Mouse (Mus musculus) embryonic facial prominence, embryonic 12.5 days (tissue): ENCODE data around the gene Gm19402. TPM values are rescaled to one million over a fixed set of nuclear protein-coding genes. Genes with fewer than 3 reads are reported as not detected.

ENCODE experiments used
- ATAC-seq: fragments of 200-750 bp; cut with Nextera tagmentation; 2 replicates; pipeline ENCODE4 v1.8.0; 2017; ENCODE audit not compliant: insufficient number of reproducible peaks, insufficient read depth, low FRiP score, low TSS enrichment
- H3K27ac ChIP-seq: fragments of 300-500 bp; sonication (generic); 2 replicates; pipeline ENCODE4 v1.5.1; 2016; ENCODE audit warnings: mild to moderate bottlenecking
- H3K27me3 ChIP-seq: fragments of 300-500 bp; sonication (generic); 2 replicates; pipeline ENCODE4 v1.6.1; 2016; ENCODE audit warnings: mild to moderate bottlenecking, moderate library complexity
- H3K36me3 ChIP-seq: fragments of 300-500 bp; sonication (generic); 2 replicates; pipeline ENCODE4 v1.6.1; 2016; ENCODE audit warnings: mild to moderate bottlenecking
- H3K4me1 ChIP-seq: fragments of 300-500 bp; sonication (generic); 2 replicates; pipeline ENCODE4 v1.6.1; 2016
- H3K4me2 ChIP-seq: fragments of 300-500 bp; sonication (generic); replicated peaks from 2 replicates; pipeline ENCODE4 v1.6.1; 2016; ENCODE audit warnings: mild to moderate bottlenecking, moderate library complexity
- H3K4me3 ChIP-seq: fragments of 300-500 bp; sonication (generic); 2 replicates; pipeline ENCODE4 v1.5.1; 2016; ENCODE audit warnings: mild to moderate bottlenecking
- H3K9ac ChIP-seq: fragments of 300-500 bp; sonication (generic); 2 replicates; pipeline ENCODE4 v1.6.1; 2016; ENCODE audit warnings: mild to moderate bottlenecking, moderate library complexity
- H3K9me3 ChIP-seq: fragments of 300-500 bp; sonication (generic); 2 replicates; pipeline ENCODE4 v1.6.1; 2016; ENCODE audit warnings: mild to moderate bottlenecking, moderate library complexity
- WGBS: fragments of 180-500 bp; shearing (Covaris S2); methylation state at CpG from one replicate; pipeline ENCODE4 v1.1.7; 2016; 5-methylcytosine and 5-hydroxymethylcytosine counted together
- microRNA counts: library from miRNA; unstranded; fragments of <30 nt; microRNA quantifications from one replicate; lab custom pipeline; 2017
- microRNA-seq: library from miRNA; unstranded; fragments of <30 nt; microRNA quantifications from one replicate; pipeline ENCODE4, GENCODE M21; 2017
- polyA plus RNA-seq: library from polyadenylated mRNA; unstranded; fragments of >200 nt; fragmentation: Nextera tagmentation; extraction: Ambion mirVana; gene quantifications from 2 replicates; pipeline ENCODE4 v1.2.1, GENCODE M21; 2016

The Gm19402 gene
- polyA plus RNA-seq, 1 experiment from 2014 or later, result not detected

GRCm38 (mm10) chr10:77663949-77664665, 26.4 kb downstream of the Gm19402 start:
- no peak for ATAC-seq
- no peaks in the 10 kb centered on the region for H3K9me3 ChIP-seq
- no peak overlapping the region for H3K9ac ChIP-seq
- no peaks in the 10 kb centered on the region for H3K27me3 ChIP-seq
- no peak overlapping the region for H3K4me3 ChIP-seq
- no peak overlapping the region for H3K4me2 ChIP-seq
- H3K27ac ChIP-seq, result no peak overlapping the region
- no peaks in the 10 kb centered on the region for H3K36me3 ChIP-seq
- no peaks in the 10 kb centered on the region for H3K4me1 ChIP-seq
- 47% methylated on average over 43 of the region's 43 CpGs for WGBS

- Histone ChIP-seq H3K27ac (no peak overlapping the region), H3K27me3 (no peaks in the 10 kb centered on the region), H3K36me3 (no peaks in the 10 kb centered on the region), H3K4me3 (no peak overlapping the region), H3K9me3 (no peaks in the 10 kb centered on the region), H3K9ac (no peak overlapping the region), H3K4me1 (no peaks in the 10 kb centered on the region), H3K4me2 (no peak overlapping the region)
- no peak for ATAC-seq
- 66% methylated on average over 15 of the region's 15 CpGs for WGBS
Observed at GRCm38 (mm10) chr10:77658286-77658994, 32.1 kb downstream of the Gm19402 start.

GRCm38 (mm10) chr10:77652046-77652445, 38.5 kb downstream of the Gm19402 start:
- 88% methylated on average over 9 of the region's 9 CpGs for WGBS
- Histone ChIP-seq H3K36me3 (0 out of 2 replicates have a peak, but pooled peaks cover 6% of the 10 kb centered on the region), H3K27me3 (no peaks in the 10 kb centered on the region), H3K9ac (no peak overlapping the region), H3K4me1 (no peaks in the 10 kb centered on the region), H3K4me2 (no peak overlapping the region), H3K4me3 (no peak overlapping the region), H3K9me3 (no peaks in the 10 kb centered on the region), H3K27ac (no peak overlapping the region)
- ATAC-seq, result no peak

- WGBS, result 82% methylated on average over 8 of the region's 8 CpGs
- H3K9me3 ChIP-seq, result no peaks in the 10 kb centered on the region
- no peaks in the 10 kb centered on the region for H3K4me1 ChIP-seq
- no peaks in the 10 kb centered on the region for H3K27me3 ChIP-seq
- no peak overlapping the region for H3K4me2 ChIP-seq
- H3K36me3 ChIP-seq, result peaks cover 46% of the 10 kb centered on the region
- H3K4me3 ChIP-seq, result no peak overlapping the region
- ATAC-seq, result no peak
- no peak overlapping the region for H3K27ac ChIP-seq
- no peak overlapping the region for H3K9ac ChIP-seq
Observed at GRCm38 (mm10) chr10:77647901-77648300, 42.7 kb downstream of the Gm19402 start.

- ATAC-seq, result no peak
- no peak overlapping the region for H3K4me3 ChIP-seq
- no peaks in the 10 kb centered on the region for H3K27me3 ChIP-seq
- H3K4me1 ChIP-seq, result no peaks in the 10 kb centered on the region
- H3K9ac ChIP-seq, result no peak overlapping the region
- no peaks in the 10 kb centered on the region for H3K9me3 ChIP-seq
- no peak overlapping the region for H3K4me2 ChIP-seq
- H3K36me3 ChIP-seq, result peaks cover 47% of the 10 kb centered on the region
- 80% methylated on average over 1 of the region's 1 CpGs for WGBS
- no peak overlapping the region for H3K27ac ChIP-seq
Observed at GRCm38 (mm10) chr10:77647461-77647860, 43.1 kb downstream of the Gm19402 start.

GRCm38 (mm10) chr10:77645571-77645970, 45.0 kb downstream of the Gm19402 start:
- H3K9me3 ChIP-seq, result no peaks in the 10 kb centered on the region
- no peaks in the 10 kb centered on the region for H3K27me3 ChIP-seq
- no peak for ATAC-seq
- H3K4me3 ChIP-seq, result no peak overlapping the region
- H3K4me2 ChIP-seq, result no peak overlapping the region
- no peak overlapping the region for H3K9ac ChIP-seq
- H3K27ac ChIP-seq, result no peak overlapping the region
- no peaks in the 10 kb centered on the region for H3K4me1 ChIP-seq
- WGBS, result 93% methylated on average over 5 of the region's 5 CpGs
- H3K36me3 ChIP-seq, result peaks cover 63% of the 10 kb centered on the region

- no peak overlapping the region for H3K4me3 ChIP-seq
- no peaks in the 10 kb centered on the region for H3K9me3 ChIP-seq
- 90% methylated on average over 7 of the region's 7 CpGs for WGBS
- peaks cover 70% of the 10 kb centered on the region for H3K36me3 ChIP-seq
- H3K27ac ChIP-seq, result no peak overlapping the region
- ATAC-seq, result no peak
- no peaks in the 10 kb centered on the region for H3K4me1 ChIP-seq
- H3K4me2 ChIP-seq, result no peak overlapping the region
- H3K9ac ChIP-seq, result no peak overlapping the region
- H3K27me3 ChIP-seq, result no peaks in the 10 kb centered on the region
Observed at GRCm38 (mm10) chr10:77643160-77643559, 47.4 kb downstream of the Gm19402 start.

MicroRNAs encoded within 50 kb of the gene (microRNA counts, 519-probe panel; counts per million panel counts)
- 460 counts per million, percentile 65 among the panel's probes with 10 or more counts for microRNA mmu-miR-1930 (lab: Ali Mortazavi, UCI)

Small RNA genes within 50 kb of the gene (microRNA-seq; reads per million reads assigned to microRNA genes)
- 21.2 reads per million, percentile 36 among the genes with 10 or more reads in this experiment for gene Mir1930

Other genes with a start within 250 kb of the Gm19402 start
- gene Fam207a, start 175.0 kb downstream of the Gm19402 start, polyA plus RNA-seq, result 48.8 and 51.0 TPM in 2 replicates
- gene Itgb2, start 160.5 kb downstream of the Gm19402 start, polyA plus RNA-seq, result 0.81 and 1.3 TPM in 2 replicates
- 92.5 and 94.4 TPM in 2 replicates for gene Pttg1ip, start 109.0 kb downstream of the Gm19402 start, polyA plus RNA-seq
- 385 and 391 TPM in 2 replicates for gene Sumo3, start 84.7 kb downstream of the Gm19402 start, polyA plus RNA-seq
- 7.0 and 7.1 TPM in 2 replicates for gene Gm49325, start 84.6 kb downstream of the Gm19402 start, polyA plus RNA-seq
- gene Ube2g2, start 68.5 kb downstream of the Gm19402 start, polyA plus RNA-seq, result 76.7 and 81.7 TPM in 2 replicates
- gene Tspear, start 4.2 kb downstream of the Gm19402 start, polyA plus RNA-seq, result 0.32 and 0.69 TPM in 2 replicates
- not detected in 2 replicates for gene Gm9508, start 6.5 kb upstream of the Gm19402 start, polyA plus RNA-seq
- gene Gm10272, start 15.9 kb upstream of the Gm19402 start, polyA plus RNA-seq, result not detected in 2 replicates
- gene Gm10024, start 20.7 kb upstream of the Gm19402 start, polyA plus RNA-seq, result not detected in 2 replicates
- gene Gm10142, start 25.1 kb upstream of the Gm19402 start, polyA plus RNA-seq, result not detected in 2 replicates
- gene Krtap12-1, start 29.8 kb upstream of the Gm19402 start, polyA plus RNA-seq, result not detected in 2 replicates
- not detected in 2 replicates for gene Gm10100, start 35.7 kb upstream of the Gm19402 start, polyA plus RNA-seq
- gene Gm18596, start 51.9 kb upstream of the Gm19402 start, polyA plus RNA-seq, result not detected in 2 replicates
- gene Gm9736, start 60.6 kb upstream of the Gm19402 start, polyA plus RNA-seq, result not detected in 2 replicates
- gene Gm3233, start 68.9 kb upstream of the Gm19402 start, polyA plus RNA-seq, result not detected in 2 replicates
- not detected in 2 replicates for gene Gm3238, start 80.6 kb upstream of the Gm19402 start, polyA plus RNA-seq
- gene Gm7138, start 86.2 kb upstream of the Gm19402 start, polyA plus RNA-seq, result not detected in 2 replicates
- not detected in 2 replicates for gene Gm3250, start 91.8 kb upstream of the Gm19402 start, polyA plus RNA-seq
- gene Gm7137, start 97.4 kb upstream of the Gm19402 start, polyA plus RNA-seq, result not detected in 2 replicates
- gene Gm9639, start 104.3 kb upstream of the Gm19402 start, polyA plus RNA-seq, result not detected in 2 replicates
- gene Gm19668, start 108.4 kb upstream of the Gm19402 start, polyA plus RNA-seq, result not detected in 2 replicates
- gene Gm9507, start 121.1 kb upstream of the Gm19402 start, polyA plus RNA-seq, result not detected in 2 replicates
- gene Gm2696, start 123.9 kb upstream of the Gm19402 start, polyA plus RNA-seq, result not detected in 2 replicates
- not detected in 2 replicates for gene Krtap10-4, start 136.3 kb upstream of the Gm19402 start, polyA plus RNA-seq
- gene Krtap10-10, start 145.2 kb upstream of the Gm19402 start, polyA plus RNA-seq, result not detected in 2 replicates
- gene Gm36176, start 156.0 kb upstream of the Gm19402 start, polyA plus RNA-seq, result not detected in 2 replicates
- gene Gm10318, start 162.1 kb upstream of the Gm19402 start, polyA plus RNA-seq, result not detected in 2 replicates
- gene Gm3285, start 171.2 kb upstream of the Gm19402 start, polyA plus RNA-seq, result not detected in 2 replicates
- gene Lrrc3, start 211.8 kb upstream of the Gm19402 start, polyA plus RNA-seq, result 4.4 and 4.7 TPM in 2 replicates